Mouse (Mus musculus) stomach, postnatal 0 days (tissue): ENCODE results near the gene Irx4. TPM values are rescaled to one million over a fixed set of nuclear protein-coding genes. Genes with fewer than 3 reads are reported as not detected.
A peak's percentile ranks its signal among the peaks of the same experiment; 100 is the strongest.

Experiments used
- ATAC-seq: fragments of 200-750 bp; cut with Nextera tagmentation; 2 replicates; pipeline ENCODE4 v1.8.0; 2017; ENCODE audit not compliant: low FRiP score, low TSS enrichment
- DNase-seq: peaks from one replicate; pipeline ENCODE4 v3.0.0-alpha.2; 2016; ENCODE audit warnings: low spot score
- H3K27ac ChIP-seq: fragments of 300-500 bp; sonication (generic); replicated peaks from 2 replicates; pipeline ENCODE4 v1.5.1; 2014; ENCODE audit warnings: mild to moderate bottlenecking, control low read depth
- H3K27me3 ChIP-seq: fragments of 300-500 bp; sonication (generic); 2 replicates; pipeline ENCODE4 v1.6.1; 2014; ENCODE audit warnings: low read length; ENCODE audit not compliant: control insufficient read depth, insufficient read depth
- H3K36me3 ChIP-seq: fragments of 300-500 bp; sonication (generic); 2 replicates; pipeline ENCODE4 v1.6.1; 2014; ENCODE audit warnings: low read length, mixed read lengths; ENCODE audit not compliant: control insufficient read depth, insufficient read depth
- H3K4me1 ChIP-seq: fragments of 300-500 bp; sonication (generic); replicated peaks from 2 replicates; pipeline ENCODE4 v1.6.1; 2014; ENCODE audit warnings: antibody characterized with exemption; ENCODE audit not compliant: control insufficient read depth, insufficient read depth
- H3K4me2 ChIP-seq: fragments of 300-500 bp; sonication (generic); replicated peaks from 2 replicates; pipeline ENCODE4 v1.6.1; 2014; ENCODE audit warnings: low read depth, mild to moderate bottlenecking, control low read depth, moderate library complexity
- H3K4me3 ChIP-seq: fragments of 300-500 bp; sonication (generic); 2 replicates; pipeline ENCODE4 v1.5.1; 2014; ENCODE audit warnings: low read depth, low read length, control low read depth
- H3K9ac ChIP-seq: fragments of 300-500 bp; sonication (generic); 2 replicates; pipeline ENCODE4 v1.6.1; 2014; ENCODE audit warnings: mild to moderate bottlenecking, low read length, control low read depth, mixed read lengths
- H3K9me3 ChIP-seq: fragments of 300-500 bp; sonication (generic); 2 replicates; pipeline ENCODE4 v1.6.1; 2016; ENCODE audit warnings: low read length; ENCODE audit not compliant: control insufficient read depth
- CTCF ChIP-seq: IDR thresholded peaks from 2 replicates; pipeline ENCODE4 v1.5.1; 2016; ENCODE audit warnings: antibody characterized with exemption, low read depth, mild to moderate bottlenecking, moderate library complexity
- EP300 ChIP-seq: optimal IDR thresholded peaks from 2 replicates; pipeline ENCODE3; 2016; ENCODE audit warnings: antibody characterized with exemption
- WGBS: fragments of 180-500 bp; shearing (Covaris S2); extraction: QIAGEN DNeasy Blood & Tissue Kit; methylation state at CpG from one replicate; pipeline ENCODE4 v1.1.7; 2014; 5-methylcytosine and 5-hydroxymethylcytosine counted together
- polyA plus RNA-seq: library from polyadenylated mRNA; unstranded; fragments of >200 nt; fragmentation: Nextera tagmentation; extraction: Ambion mirVana; gene quantifications from 2 replicates; pipeline ENCODE4 v1.2.1, GENCODE M21; 2015

Irx4 gene
- polyA plus RNA-seq, 1 experiment from 2014 or later = not detected

- DNase-seq = no peak
- H3K4me1 ChIP-seq = no peaks in the 10 kb centered on the region
- no peak overlapping the region for H3K9ac ChIP-seq
- H3K4me2 ChIP-seq = peak overlapping the region; percentile 32
- H3K9me3 ChIP-seq = no peaks in the 10 kb centered on the region
- H3K27ac ChIP-seq = no peak overlapping the region
- H3K4me3 ChIP-seq = peak overlapping the region; percentile 13
- 1% methylated on average over 53 of the region's 53 CpGs for WGBS
- TF ChIP-seq EP300 = no peak
- no peak for TF ChIP-seq CTCF
- H3K36me3 ChIP-seq = no peaks in the 10 kb centered on the region
- ATAC-seq = no peak
- peaks cover 20% of the 10 kb centered on the region for H3K27me3 ChIP-seq
Observed at GRCm38 (mm10) chr13:73271336-73272242, 11.3 kb downstream of the Irx4 start.

- Histone ChIP-seq H3K27ac (no peak overlapping the region), H3K27me3 (peaks cover 20% of the 10 kb centered on the region), H3K4me2 (no peak overlapping the region), H3K4me3 (no peak overlapping the region), H3K36me3 (no peaks in the 10 kb centered on the region), H3K9ac (no peak overlapping the region), H3K9me3 (no peaks in the 10 kb centered on the region), H3K4me1 (no peaks in the 10 kb centered on the region)
- no peak for DNase-seq
- no peak for ATAC-seq
- TF ChIP-seq EP300 (no peak), CTCF (no peak)
Observed at GRCm38 (mm10) chr13:73272794-73273282, 12.6 kb downstream of the Irx4 start.

DNA sequence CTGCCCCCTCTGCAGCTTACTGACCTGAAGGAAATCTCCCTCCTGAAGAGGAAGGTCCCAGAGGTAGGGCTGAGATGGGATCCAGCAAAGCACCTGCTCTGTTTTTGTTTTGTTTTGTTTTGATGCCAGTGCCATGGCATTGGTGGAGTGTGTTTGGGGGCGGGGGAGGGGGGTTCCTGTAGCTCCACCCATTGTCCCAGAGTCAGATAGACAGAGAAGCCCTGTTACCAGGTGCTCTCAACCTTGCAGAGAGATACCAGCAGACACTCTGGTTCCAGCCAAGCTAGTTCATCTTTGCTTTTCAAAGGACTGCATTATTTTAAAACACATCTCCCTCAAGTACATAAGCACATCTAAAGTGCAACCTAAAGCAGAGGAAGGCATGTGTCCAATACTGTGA lies 13.3 kb downstream of the Irx4 start:
- Histone ChIP-seq H3K4me3 (no peak overlapping the region), H3K27me3 (peaks cover 16% of the 10 kb centered on the region), H3K4me2 (no peak overlapping the region), H3K36me3 (no peaks in the 10 kb centered on the region), H3K9ac (no peak overlapping the region), H3K9me3 (no peaks in the 10 kb centered on the region), H3K4me1 (no peaks in the 10 kb centered on the region), H3K27ac (no peak overlapping the region)
- ATAC-seq = no peak
- no peak for DNase-seq
- whole genome bisulfite sequencing = 33% methylated on average over 1 of the region's 1 CpGs
- TF ChIP-seq EP300 = no peak
- no peak for TF ChIP-seq CTCF

DNA sequence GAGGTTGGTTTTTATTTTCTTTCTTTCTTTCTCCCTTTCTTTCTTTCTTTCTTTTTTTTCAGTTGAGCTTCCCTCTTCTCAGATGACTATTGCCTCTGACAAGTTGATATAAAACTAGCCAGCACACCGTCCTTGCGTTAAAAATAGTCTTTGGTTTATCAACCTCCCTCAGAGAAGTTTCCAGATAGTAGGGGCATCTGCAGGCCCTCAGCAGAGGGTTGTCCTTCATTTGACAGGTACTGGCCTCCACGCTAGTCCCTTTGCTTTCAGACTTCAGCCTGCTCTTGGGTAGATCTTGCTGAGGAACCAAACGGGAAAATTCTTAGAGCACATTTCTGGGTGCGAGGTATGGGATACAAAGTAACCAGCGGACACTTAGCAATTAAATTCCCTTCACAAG lies 17.1 kb downstream of the Irx4 start:
- no peak overlapping the region for H3K4me3 ChIP-seq
- TF ChIP-seq CTCF (no peak), EP300 (no peak)
- H3K27ac ChIP-seq = no peak overlapping the region
- no peaks in the 10 kb centered on the region for H3K4me1 ChIP-seq
- ATAC-seq (no peak), DNase-seq (no peak)
- peaks cover 3% of the 10 kb centered on the region; the same call in 1 of the 2 replicates for H3K27me3 ChIP-seq
- H3K9ac ChIP-seq = no peak overlapping the region
- H3K9me3 ChIP-seq = no peaks in the 10 kb centered on the region
- no peaks in the 10 kb centered on the region for H3K36me3 ChIP-seq
- WGBS = 74% methylated on average over 6 of the region's 6 CpGs
- no peak overlapping the region for H3K4me2 ChIP-seq

- H3K9ac ChIP-seq = no peak overlapping the region
- no peak overlapping the region for H3K27ac ChIP-seq
- DNase-seq (no peak), ATAC-seq (no peak)
- H3K9me3 ChIP-seq = no peaks in the 10 kb centered on the region
- H3K4me3 ChIP-seq = no peak overlapping the region
- no peaks in the 10 kb centered on the region for H3K36me3 ChIP-seq
- H3K4me1 ChIP-seq = no peaks in the 10 kb centered on the region
- TF ChIP-seq EP300 = no peak
- TF ChIP-seq CTCF = no peak
- peaks cover 3% of the 10 kb centered on the region; the same call in 1 of the 2 replicates for H3K27me3 ChIP-seq
- no peak overlapping the region for H3K4me2 ChIP-seq
- 26% methylated on average over 1 of the region's 1 CpGs for WGBS
Observed at GRCm38 (mm10) chr13:73277797-73278196, 17.5 kb downstream of the Irx4 start.

DNA sequence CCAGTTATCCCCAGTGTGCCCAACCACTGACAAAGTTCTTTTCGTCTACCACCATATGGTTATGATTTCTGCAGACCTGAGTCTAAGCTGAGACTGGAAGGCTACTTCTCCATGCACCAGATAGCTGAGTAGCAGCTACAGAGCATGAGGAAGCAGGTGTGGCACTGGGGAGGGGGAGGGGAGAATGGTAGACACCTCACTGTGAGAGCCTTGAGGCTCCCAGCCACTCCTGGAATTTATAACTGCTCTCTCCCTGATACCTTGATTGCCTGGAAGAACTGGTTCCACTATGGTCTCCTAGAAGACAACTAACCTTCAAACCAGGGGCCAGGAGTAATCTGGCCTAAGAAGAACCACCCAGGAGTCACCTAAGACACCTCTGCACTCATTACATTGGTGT lies 18.9 kb downstream of the Irx4 start:
- H3K9me3 ChIP-seq = no peaks in the 10 kb centered on the region
- DNase-seq (no peak), ATAC-seq (no peak)
- H3K9ac ChIP-seq = no peak overlapping the region
- H3K27ac ChIP-seq = no peak overlapping the region
- no peak overlapping the region for H3K4me2 ChIP-seq
- WGBS = 59% methylated on average over 1 of the region's 1 CpGs
- no peak overlapping the region for H3K4me3 ChIP-seq
- H3K36me3 ChIP-seq = no peaks in the 10 kb centered on the region
- H3K27me3 ChIP-seq = peaks cover 2% of the 10 kb centered on the region; the same call in 1 of the 2 replicates
- H3K4me1 ChIP-seq = no peaks in the 10 kb centered on the region
- TF ChIP-seq EP300 (no peak), CTCF (no peak)
